Mouse (Mus musculus): ENCODE data around the gene Pcdh20. TPM values are rescaled to one million over a fixed set of nuclear protein-coding genes. Genes with fewer than 3 reads are reported as not detected.

Pcdh20 gene
- total RNA-seq (2021): 10 to 100 TPM; 27.9 to 34.4 TPM

DNA sequence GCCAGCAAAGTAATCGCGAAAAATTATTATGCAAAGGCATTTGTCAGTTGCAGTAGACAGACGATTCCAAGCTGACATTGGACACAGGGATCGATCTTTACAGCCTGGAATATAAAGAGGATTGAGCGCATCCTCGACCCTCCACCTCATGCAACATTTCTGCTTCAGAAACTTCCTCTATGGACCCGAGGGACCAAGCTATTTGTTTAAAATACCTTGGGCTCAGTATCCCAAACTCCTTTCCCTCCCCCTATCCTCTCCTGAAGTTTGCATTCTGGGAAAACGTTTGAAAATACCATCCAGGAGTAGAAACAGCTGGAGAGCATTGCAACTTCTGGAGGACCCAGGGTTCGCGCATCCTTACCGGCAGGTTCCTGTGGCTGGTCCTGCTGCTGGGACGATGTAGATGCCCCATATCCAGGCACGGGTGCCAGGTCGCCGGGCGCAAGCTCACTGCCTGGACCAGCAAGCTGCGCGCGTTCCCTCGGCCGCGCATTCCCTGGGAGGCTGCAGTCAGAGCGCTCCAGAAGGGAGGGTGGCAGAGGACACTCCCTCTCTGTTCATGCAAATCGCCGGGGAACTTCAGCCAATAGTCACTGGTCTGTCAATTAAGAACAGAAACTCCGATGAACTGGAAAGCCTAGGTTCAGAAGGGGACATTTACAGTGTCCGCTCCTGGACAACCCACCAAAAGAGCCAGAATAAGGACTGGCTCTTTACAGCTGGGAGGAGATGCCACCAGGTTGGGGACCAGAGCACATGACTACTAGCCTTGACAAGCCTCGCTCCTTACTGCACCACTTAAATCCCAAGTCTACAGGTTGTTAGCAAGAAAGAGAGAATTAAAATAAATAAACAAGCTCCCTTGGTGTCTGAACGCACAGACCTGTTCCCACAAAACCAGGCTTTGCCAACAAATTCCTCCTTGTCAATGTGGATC is at the start of gene Pcdh20:
Pcdh20 (minus strand) TSS at position 902 of the 940 bp plus-strand sequence.
- intact Hi-C loops (cut with DNase I): loop anchor here (5.0 kb wide), 3 partner anchors 72 to 998 kb away; no protein-coding TSS in a partner anchor
- DNase-seq (ENCODE audit: low spot score in 2 of 2): peak; percentile 60 to 71

DNA sequence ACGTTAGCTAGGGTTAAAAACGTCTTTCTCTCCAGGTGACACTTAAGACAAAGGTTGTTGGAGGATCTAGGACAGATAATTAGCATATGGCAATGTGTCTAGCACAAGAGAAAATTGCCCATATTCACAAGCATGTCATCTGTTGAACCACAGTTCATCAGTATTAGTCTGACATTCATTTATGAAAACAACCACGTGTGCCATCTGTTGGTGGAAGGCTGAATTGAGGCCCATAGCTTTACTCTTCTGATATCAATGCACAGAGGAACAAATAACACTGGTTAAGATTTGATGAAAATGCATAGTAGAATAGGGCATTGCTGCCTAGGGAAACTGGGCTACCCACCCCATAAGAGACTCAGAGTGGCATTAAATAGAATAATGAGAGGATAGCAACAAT is 8.7 kb upstream of the Pcdh20 start:
- no peak for DNase-seq (ENCODE audit: low spot score in 2 of 2)
- intact Hi-C loops (cut with DNase I): no loop called here

GRCm38 (mm10) chr14:88469956-88470355 is 1.2 kb downstream of the Pcdh20 start:
- intact Hi-C loops (cut with DNase I): loop anchor here (5.0 kb wide), 7 partner anchors 72 to 1008 kb away; no protein-coding TSS in a partner anchor
- DNase-seq (ENCODE audit: low spot score in 2 of 2): no peak

DNA sequence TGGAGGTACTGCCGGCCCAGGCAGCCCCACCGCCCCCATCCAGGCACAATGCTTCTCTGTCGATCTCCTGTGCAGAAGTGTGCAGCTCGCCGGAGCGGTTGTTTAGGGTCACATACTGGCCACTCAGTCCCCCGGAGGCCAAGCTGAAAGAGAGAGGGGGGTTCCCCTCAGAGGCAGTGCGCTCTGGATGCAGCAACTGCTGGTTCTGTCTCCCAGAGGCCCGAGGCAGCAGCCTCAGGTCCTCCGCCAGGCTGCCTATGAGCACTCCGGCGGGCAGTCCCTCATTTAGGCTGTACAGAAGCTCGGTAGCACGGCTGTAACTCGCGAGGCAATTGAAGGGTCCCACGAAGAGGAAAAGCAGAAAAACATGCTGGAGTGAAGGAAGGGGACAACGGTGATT is 1.8 kb downstream of the Pcdh20 start:
- intact Hi-C loops (cut with DNase I): loop anchor here (5.0 kb wide), 4 partner anchors 122 to 1007 kb away; no protein-coding TSS in a partner anchor
- DNase-seq (ENCODE audit: low spot score in 2 of 2): no peak

DNA sequence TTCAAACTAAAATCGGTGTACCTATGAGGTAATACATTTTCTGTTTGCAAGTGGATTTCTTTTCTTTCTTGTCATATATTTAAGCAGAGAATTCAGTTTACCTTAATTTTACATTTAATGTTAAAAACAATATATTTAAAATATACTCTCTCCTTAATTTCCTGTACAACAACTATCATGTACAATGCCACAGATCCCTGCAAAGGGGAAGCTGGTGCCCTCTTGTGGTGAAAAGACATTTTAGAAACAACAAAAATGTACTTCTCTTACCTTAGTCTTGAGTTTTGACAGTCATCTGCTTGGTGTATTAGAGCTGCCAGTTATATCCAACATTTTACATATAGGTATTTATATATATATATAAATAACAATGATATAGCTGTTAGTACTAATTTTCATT is 4.8 kb downstream of the Pcdh20 start:
- intact Hi-C loops (cut with DNase I): loop anchor here (5.0 kb wide), 4 partner anchors 119 to 1004 kb away; no protein-coding TSS in a partner anchor
- peak; percentile 57 to 83 for DNase-seq (ENCODE audit: low spot score in 2 of 2)

DNA sequence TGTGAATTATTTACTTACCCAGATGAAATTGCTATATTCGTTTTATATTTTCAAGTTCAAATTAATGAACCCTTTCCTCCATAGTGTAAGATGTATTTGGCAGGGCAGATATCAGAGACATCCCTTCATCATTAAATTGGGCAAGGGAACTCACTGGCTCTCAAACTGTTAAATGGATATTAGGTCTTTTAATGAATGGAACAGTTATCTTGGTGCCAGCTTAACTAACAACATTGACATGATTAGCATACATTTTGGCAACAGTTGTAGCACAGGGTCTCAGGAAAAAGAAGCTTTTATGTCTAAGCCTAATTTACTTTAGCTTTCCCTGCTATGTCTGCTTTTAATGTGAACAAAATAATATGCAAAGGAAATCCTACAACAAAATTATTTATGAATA is 6.8 kb downstream of the Pcdh20 start:
- no peak for DNase-seq (ENCODE audit: low spot score in 2 of 2)
- intact Hi-C loops (cut with DNase I): no loop called here

DNA sequence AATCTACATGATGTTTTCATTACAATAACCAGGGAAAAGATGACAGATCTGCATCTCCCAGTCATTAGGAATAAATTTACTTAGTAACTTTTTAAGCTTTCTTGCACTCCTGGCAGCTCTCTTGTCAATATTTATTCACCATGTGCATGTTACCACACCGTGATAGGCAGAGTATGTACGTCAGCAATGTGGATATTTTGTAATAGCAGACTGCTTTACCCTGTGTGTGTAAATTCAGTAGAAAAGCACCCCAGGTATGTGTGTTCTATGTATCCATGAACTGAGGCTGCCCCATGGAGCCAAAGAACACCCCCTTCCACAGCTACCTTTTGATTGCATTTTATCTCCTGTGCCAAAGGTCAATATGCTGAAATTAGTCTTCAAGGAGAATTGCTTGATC is 7.8 kb downstream of the Pcdh20 start:
- intact Hi-C loops (cut with DNase I): no loop called here
- DNase-seq (ENCODE audit: low spot score in 2 of 2): no peak

- intact Hi-C loops (cut with DNase I): no loop called here
- no peak for DNase-seq (ENCODE audit: low spot score in 2 of 2)
Measured at GRCm38 (mm10) chr14:88462944-88463343, 8.3 kb downstream of the Pcdh20 start.

DNA sequence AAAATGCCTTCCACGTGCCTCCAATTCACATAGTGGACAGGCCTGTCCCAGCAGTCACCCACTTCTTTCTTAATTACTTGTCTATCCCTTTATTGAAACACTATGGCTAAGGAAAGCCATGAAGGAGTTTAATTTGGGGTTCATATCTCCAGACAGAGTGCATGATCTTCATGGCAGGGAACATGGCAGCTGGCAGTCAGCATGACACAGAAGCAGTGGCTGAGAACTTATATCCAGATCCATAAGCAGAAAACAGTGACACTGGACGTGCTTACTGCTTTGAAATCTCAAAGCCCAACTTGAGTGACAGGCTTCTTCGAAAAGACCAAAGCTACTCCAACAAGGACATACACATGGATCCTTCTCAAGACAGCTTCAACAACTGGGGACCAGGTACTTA is 10.5 kb downstream of the Pcdh20 start:
- intact Hi-C loops (cut with DNase I): no loop called here
- DNase-seq (ENCODE audit: low spot score in 2 of 2): no peak

DNA sequence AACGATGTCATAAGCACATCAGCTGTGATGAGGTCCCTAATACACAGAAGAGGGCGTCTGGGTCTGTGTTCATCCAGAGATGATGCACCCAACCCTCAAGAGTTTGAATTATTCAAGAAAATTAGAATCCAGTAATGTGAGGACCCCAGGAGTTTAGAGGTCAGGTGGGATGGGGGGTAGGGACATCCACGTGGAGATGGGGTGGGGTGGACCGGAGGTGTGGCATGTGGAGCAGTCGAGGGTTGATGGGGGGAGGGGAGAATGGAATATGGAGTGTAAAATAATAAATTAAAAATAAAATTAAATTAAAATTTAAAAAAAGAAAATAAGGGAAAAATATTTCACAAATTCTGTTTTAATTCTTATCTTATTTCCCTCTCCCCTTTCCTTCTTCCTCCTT is 27.9 kb downstream of the Pcdh20 start:
- intact Hi-C loops (cut with DNase I): no loop called here
- DNase-seq (ENCODE audit: low spot score in 2 of 2): no peak

DNA sequence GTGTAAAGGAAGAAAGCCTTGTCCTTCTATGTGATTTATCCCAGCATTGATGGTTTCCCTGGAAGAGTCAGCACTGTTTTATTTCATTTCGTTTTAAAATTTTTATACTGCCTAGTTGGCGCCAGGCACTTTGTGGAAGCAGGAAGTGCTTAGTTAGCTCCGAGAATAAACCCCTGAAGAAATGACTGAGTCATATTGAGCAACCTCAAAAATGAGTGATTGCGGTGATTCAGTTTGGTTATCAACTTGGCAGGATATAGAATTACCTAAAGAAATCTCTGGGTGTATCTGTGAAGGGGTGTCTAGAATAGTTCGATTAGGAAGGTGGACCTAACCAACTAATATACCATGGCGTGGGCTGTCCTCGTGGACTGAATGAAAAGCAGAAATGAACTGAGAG is 41.8 kb downstream of the Pcdh20 start:
- intact Hi-C loops (cut with DNase I): no loop called here
- no peak for DNase-seq (ENCODE audit: low spot score in 2 of 2)

DNA sequence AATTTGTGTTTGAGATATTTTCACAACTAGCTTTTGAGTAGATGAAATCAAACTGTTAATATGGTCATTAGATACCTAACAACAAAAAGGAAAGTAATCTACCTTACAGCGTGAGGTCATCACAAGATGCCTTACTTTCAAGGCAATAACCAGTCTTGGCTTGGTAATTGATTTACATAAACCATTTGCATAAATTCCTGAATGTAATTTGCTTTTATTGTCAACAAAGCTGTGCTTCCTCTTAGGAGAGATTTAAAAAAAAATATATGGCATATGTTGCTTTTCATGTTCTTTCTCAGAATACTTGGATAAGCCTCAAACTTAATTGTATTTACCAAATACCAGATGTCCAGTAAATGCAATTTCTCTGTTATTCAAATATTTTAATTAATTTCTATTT is 43.8 kb downstream of the Pcdh20 start:
- intact Hi-C loops (cut with DNase I): no loop called here
- DNase-seq (ENCODE audit: low spot score in 2 of 2): no peak

Measured in left cerebral cortex, postnatal 25 days (tissue).